ENCODE assay signal across 8 mouse cellular contexts in the genomic region with DNA sequence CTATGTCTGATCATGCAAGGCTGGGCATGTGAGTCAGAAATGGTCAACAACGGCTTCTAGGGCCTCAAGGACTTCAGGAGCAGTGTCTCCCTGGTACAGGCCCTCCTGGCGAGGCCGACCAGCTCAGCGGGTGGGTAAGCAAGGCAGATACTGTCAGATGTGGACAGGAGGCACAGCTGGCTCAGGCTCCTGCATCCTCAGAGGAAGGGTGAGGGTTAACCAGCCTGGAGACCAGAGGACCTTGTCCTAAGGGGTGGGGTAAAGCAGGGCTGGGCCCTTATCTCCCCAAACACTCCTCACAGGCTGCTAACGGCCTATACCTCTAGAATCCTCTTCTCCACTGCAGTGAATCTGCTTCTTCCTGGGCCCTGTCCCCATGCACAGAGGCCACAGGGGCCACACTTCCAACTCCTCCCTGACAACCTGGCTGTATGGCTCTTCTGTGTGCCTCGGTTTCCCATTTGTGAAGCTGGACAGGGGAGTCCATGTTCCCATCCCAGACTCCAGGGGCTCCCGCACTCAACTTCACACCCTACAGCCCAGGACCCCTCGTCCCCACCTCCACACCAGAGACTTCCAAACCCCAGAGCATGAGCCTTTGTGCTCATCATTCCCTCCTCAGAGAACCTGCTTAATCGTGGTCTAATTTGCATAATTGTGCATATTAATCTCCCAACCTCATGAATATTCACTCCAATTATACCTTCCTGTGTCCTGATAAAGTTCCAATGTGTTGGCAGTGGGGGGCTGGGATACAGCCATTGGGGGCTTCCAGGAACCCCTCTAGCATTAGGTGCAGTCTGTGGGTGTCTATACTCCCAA. TPM values are rescaled to one million over a fixed set of nuclear protein-coding genes. Genes with fewer than 3 reads are reported as not detected.
DNase-seq lines count a peak whose midpoint lies in the region; ATAC-seq lines count a peak whose summit lies in the region.

No protein-coding gene starts in this region.

- no peak overlapping the region for H3K4me3 ChIP-seq in forebrain, embryonic 13.5 days
- H3K4me3 ChIP-seq in forebrain, embryonic 11.5 days (ENCODE audit: low read depth, low read length): no peak overlapping the region
- no peak overlapping the region for H3K4me3 ChIP-seq in forebrain, embryonic 16.5 days (replicated peaks; ENCODE audit: low read length)
- H3K4me3 ChIP-seq in midbrain, embryonic 15.5 days: no peak overlapping the region

- peaks cover 64% of the 10 kb centered on the region for H3K4me1 ChIP-seq in forebrain, embryonic 13.5 days
- H3K4me1 ChIP-seq in forebrain, embryonic 11.5 days (replicated peaks; ENCODE audit: control insufficient read depth, insufficient read depth, low read length): no peaks in the 10 kb centered on the region; the same call in 1 of the 2 replicates
- H3K4me1 ChIP-seq in forebrain, embryonic 16.5 days (replicated peaks; ENCODE audit: control insufficient read depth, insufficient read depth, low read length): peaks cover 33% of the 10 kb centered on the region
- H3K4me1 ChIP-seq in midbrain, embryonic 15.5 days: peaks cover 35% of the 10 kb centered on the region

- 73% methylated on average over 9 of the region's 9 CpGs for WGBS in forebrain, embryonic 13.5 days
- 89% methylated on average over 9 of the region's 9 CpGs for WGBS in forebrain, embryonic 11.5 days
- WGBS in forebrain, embryonic 16.5 days: 65% methylated on average over 9 of the region's 9 CpGs
- WGBS in midbrain, embryonic 15.5 days: 80% methylated on average over 9 of the region's 9 CpGs

- H3K27me3 ChIP-seq in forebrain, embryonic 13.5 days: no peaks in the 10 kb centered on the region
- H3K27me3 ChIP-seq in forebrain, embryonic 11.5 days (ENCODE audit: control insufficient read depth, insufficient read depth, low read length): no peaks in the 10 kb centered on the region
- no peaks in the 10 kb centered on the region for H3K27me3 ChIP-seq in forebrain, embryonic 16.5 days (replicated peaks; ENCODE audit: control insufficient read depth, insufficient read depth, low read length)
- H3K27me3 ChIP-seq in midbrain, embryonic 15.5 days (replicated peaks): no peaks in the 10 kb centered on the region

- peaks cover 94% of the 10 kb centered on the region for H3K36me3 ChIP-seq in forebrain, embryonic 13.5 days (ENCODE audit: poor library complexity, severe bottlenecking)
- peaks cover 49% of the 10 kb centered on the region for H3K36me3 ChIP-seq in forebrain, embryonic 11.5 days (ENCODE audit: control insufficient read depth, insufficient read depth, low read length)
- peaks cover 49% of the 10 kb centered on the region for H3K36me3 ChIP-seq in forebrain, embryonic 16.5 days (ENCODE audit: control insufficient read depth, insufficient read depth)
- H3K36me3 ChIP-seq in midbrain, embryonic 15.5 days (replicated peaks): peaks cover 67% of the 10 kb centered on the region

- H3K27ac ChIP-seq in forebrain, embryonic 13.5 days: peak overlapping the region; percentile 79
- no peak overlapping the region; the same call in 1 of the 2 replicates for H3K27ac ChIP-seq in forebrain, embryonic 11.5 days (ENCODE audit: low read depth, low read length)
- H3K27ac ChIP-seq in forebrain, embryonic 16.5 days (ENCODE audit: low read length): peak overlapping the region; percentile 67
- H3K27ac ChIP-seq in midbrain, embryonic 15.5 days: peak overlapping the region; percentile 68

- peak; percentile 41; the same call in 1 of the 2 replicates for ATAC-seq in forebrain, embryonic 13.5 days
- ATAC-seq in forebrain, embryonic 11.5 days (replicated peaks; ENCODE audit: low FRiP score): no peak
- peak; percentile 45 for ATAC-seq in forebrain, embryonic 16.5 days
- no peak; the same call in 1 of the 2 replicates for ATAC-seq in midbrain, embryonic 15.5 days (replicated peaks)

- peak overlapping the region; percentile 34 for H3K4me2 ChIP-seq in forebrain, embryonic 13.5 days
- H3K4me2 ChIP-seq in forebrain, embryonic 11.5 days (ENCODE audit: low read depth, low read length, severe bottlenecking): no peak overlapping the region
- peak overlapping the region; percentile 3; the same call in 1 of the 2 replicates for H3K4me2 ChIP-seq in forebrain, embryonic 16.5 days (ENCODE audit: low read length)
- H3K4me2 ChIP-seq in midbrain, embryonic 15.5 days: no peak overlapping the region

- H3K9ac ChIP-seq in forebrain, embryonic 13.5 days: peak overlapping the region; percentile 47; the same call in 1 of the 2 replicates
- no peak overlapping the region for H3K9ac ChIP-seq in forebrain, embryonic 11.5 days (ENCODE audit: low read length)
- H3K9ac ChIP-seq in forebrain, embryonic 16.5 days (replicated peaks; ENCODE audit: low read depth, low read length): no peak overlapping the region
- no peak overlapping the region for H3K9ac ChIP-seq in midbrain, embryonic 15.5 days

- peaks cover 6% of the 10 kb centered on the region; the same call in 1 of the 2 replicates for H3K9me3 ChIP-seq in forebrain, embryonic 13.5 days (replicated peaks)
- no peaks in the 10 kb centered on the region for H3K9me3 ChIP-seq in forebrain, embryonic 11.5 days (ENCODE audit: control insufficient read depth, low read length)
- H3K9me3 ChIP-seq in forebrain, embryonic 16.5 days (ENCODE audit: control insufficient read depth, low read length): peaks cover 4% of the 10 kb centered on the region; the same call in 1 of the 2 replicates
- no peaks in the 10 kb centered on the region for H3K9me3 ChIP-seq in midbrain, embryonic 15.5 days

- DNase-seq in forebrain, embryonic 11.5 days (ENCODE audit: low spot score): no peak
- DNase-seq in adrenal gland, adult 8-10 months: peak; percentile 75
- no peak for DNase-seq in kidney, postnatal 10 days
- no peak for DNase-seq in right cerebral cortex, adult 2 months (ENCODE audit: low spot score in 2 of 2)
- no peak for DNase-seq in retina, embryonic 14.5 days (ENCODE audit: low spot score)

RNA-seq across cellular contexts. Expression of a gene that starts 11.6 kb away (rescaled TPM):
- polyA plus RNA-seq in forebrain, embryonic 13.5 days (2015; fragmentation: Nextera tagmentation; extraction: Ambion mirVana): 112 and 119 TPM in 2 replicates
- polyA plus RNA-seq in forebrain, embryonic 11.5 days (2014; fragmentation: Nextera tagmentation; extraction: Ambion mirVana): 237 and 256 TPM in 2 replicates
- total RNA-seq in adrenal gland, adult 8-10 months (2022): 10 to 100 TPM; 56.7 to 75.7 (median 66.8) TPM
- polyA plus RNA-seq in forebrain, embryonic 16.5 days (2015; fragmentation: Nextera tagmentation; extraction: Ambion mirVana): 63.7 and 74.6 TPM in 2 replicates
- polyA plus RNA-seq in midbrain, embryonic 15.5 days (2015; fragmentation: Nextera tagmentation; extraction: Ambion mirVana): 44.9 and 55.8 TPM in 2 replicates

RNA-seq across cellular contexts. Expression of a gene that starts 15.2 kb away (rescaled TPM):
- 593 and 623 TPM in 2 replicates for polyA plus RNA-seq in forebrain, embryonic 13.5 days (2015; fragmentation: Nextera tagmentation; extraction: Ambion mirVana)
- 430 and 504 TPM in 2 replicates for polyA plus RNA-seq in forebrain, embryonic 11.5 days (2014; fragmentation: Nextera tagmentation; extraction: Ambion mirVana)
- 100 to 1,000 TPM; 515 to 715 (median 604) TPM for total RNA-seq in adrenal gland, adult 8-10 months (2022)
- 455 and 522 TPM in 2 replicates for polyA plus RNA-seq in forebrain, embryonic 16.5 days (2015; fragmentation: Nextera tagmentation; extraction: Ambion mirVana)
- polyA plus RNA-seq in midbrain, embryonic 15.5 days (2015; fragmentation: Nextera tagmentation; extraction: Ambion mirVana): 581 and 629 TPM in 2 replicates

RNA-seq across cellular contexts. Expression of a gene that starts 22.5 kb away (rescaled TPM):
- polyA plus RNA-seq in forebrain, embryonic 13.5 days (2015; fragmentation: Nextera tagmentation; extraction: Ambion mirVana): 304 and 319 TPM in 2 replicates
- 276 and 322 TPM in 2 replicates for polyA plus RNA-seq in forebrain, embryonic 11.5 days (2014; fragmentation: Nextera tagmentation; extraction: Ambion mirVana)
- total RNA-seq in adrenal gland, adult 8-10 months (2022): 100 to 1,000 TPM; 147 to 161 (median 156) TPM
- polyA plus RNA-seq in forebrain, embryonic 16.5 days (2015; fragmentation: Nextera tagmentation; extraction: Ambion mirVana): 247 and 256 TPM in 2 replicates
- 227 and 250 TPM in 2 replicates for polyA plus RNA-seq in midbrain, embryonic 15.5 days (2015; fragmentation: Nextera tagmentation; extraction: Ambion mirVana)

RNA-seq across cellular contexts. Expression of a gene that starts 34.4 kb away (rescaled TPM):
- 15.5 and 16.6 TPM in 2 replicates for polyA plus RNA-seq in forebrain, embryonic 13.5 days (2015; fragmentation: Nextera tagmentation; extraction: Ambion mirVana)
- 13.3 and 15.9 TPM in 2 replicates for polyA plus RNA-seq in forebrain, embryonic 11.5 days (2014; fragmentation: Nextera tagmentation; extraction: Ambion mirVana)
- total RNA-seq in adrenal gland, adult 8-10 months (2022): 10 to 100 TPM; 17.4 to 21.6 (median 20.8) TPM
- 16.3 TPM in 2 replicates for polyA plus RNA-seq in forebrain, embryonic 16.5 days (2015; fragmentation: Nextera tagmentation; extraction: Ambion mirVana)
- 18.3 and 18.8 TPM in 2 replicates for polyA plus RNA-seq in midbrain, embryonic 15.5 days (2015; fragmentation: Nextera tagmentation; extraction: Ambion mirVana)

Comparison
In these comparisons a context has a peak if more than half of its experiments do, and no peak if none do; other contexts are left out.
1. ATAC-seq: peak in forebrain, embryonic 13.5 days (single experiment) and forebrain, embryonic 16.5 days (single experiment); none in forebrain, embryonic 11.5 days (single experiment) and midbrain, embryonic 15.5 days (single experiment).
2. H3K4me2 ChIP-seq: peak in forebrain, embryonic 13.5 days (single experiment) and forebrain, embryonic 16.5 days (single experiment); none in forebrain, embryonic 11.5 days (single experiment) and midbrain, embryonic 15.5 days (single experiment).